Mouse (Mus musculus) G1E-ER4 (cell line): ENCODE data around the gene Baiap3. TPM values are rescaled to one million over a fixed set of nuclear protein-coding genes. Genes with fewer than 3 reads are reported as not detected.

Experiments used
- GATA1 ChIP-seq: IDR thresholded peaks from one replicate; pipeline ENCODE4 v1.8.0; 2012; ENCODE audit warnings: low read length, inconsistent platforms
- polyA plus RNA-seq: library from polyadenylated mRNA; stranded (reverse); fragments of >175 nt; gene quantifications from 2 replicates; pipeline ENCODE4 v1.2.3, GENCODE M21; 2012

Baiap3 gene
- polyA plus RNA-seq, result 0.09 TPM in 1 of 2 replicates, not detected in the other

DNA sequence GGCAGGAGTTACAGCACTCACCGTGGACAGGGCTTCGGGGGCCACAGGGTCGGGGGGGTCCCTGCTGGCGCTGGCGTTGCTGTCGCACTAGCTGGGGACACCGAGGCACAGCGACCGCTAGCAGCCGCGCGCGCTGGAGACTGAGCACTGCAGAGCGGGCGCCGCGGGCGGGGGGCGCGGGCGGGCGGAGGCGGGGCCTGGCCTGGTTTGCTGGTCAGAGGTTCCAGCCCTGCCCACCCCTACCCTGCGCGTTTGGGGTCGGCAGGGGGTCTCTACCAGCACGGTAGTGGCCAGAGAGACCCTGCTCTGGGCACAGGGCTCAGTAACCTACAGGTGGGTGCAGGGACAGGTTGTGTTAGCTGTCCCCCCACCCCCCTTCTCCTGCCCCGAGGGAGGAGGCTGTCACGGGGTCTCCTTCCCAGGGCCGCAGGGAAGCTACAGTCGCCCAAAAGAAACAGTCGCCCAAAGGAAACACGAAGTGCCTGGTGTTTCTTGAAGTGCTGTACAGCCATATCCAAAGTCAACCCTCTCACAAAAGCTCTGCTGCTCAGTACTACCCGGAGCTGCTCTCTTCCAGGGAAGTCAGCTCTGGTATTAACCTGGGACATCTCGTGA, at the start of gene Baiap3:
Baiap3 (minus strand) TSS at position 225 of the 615 bp plus-strand sequence.
- TF ChIP-seq GATA1, result no peak

DNA sequence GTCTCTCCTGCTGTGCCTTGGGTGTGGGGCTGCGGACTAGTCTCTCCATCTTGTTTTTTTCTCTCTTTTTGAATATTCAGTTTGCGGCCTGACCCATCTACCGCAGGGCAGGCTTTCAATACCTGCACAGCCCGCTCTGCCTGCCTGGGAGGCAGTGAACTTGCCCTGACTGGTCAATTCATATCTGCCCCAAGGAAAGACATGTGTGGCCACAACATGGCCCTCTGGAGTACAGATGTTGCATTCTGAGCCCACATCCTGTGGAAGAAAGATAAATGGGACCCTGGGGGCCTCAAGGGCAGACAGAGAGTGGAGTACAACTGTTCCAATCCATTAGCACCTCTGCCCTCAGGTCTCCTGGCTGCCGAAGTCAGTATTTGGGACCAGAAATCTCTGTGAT, 41.9 kb upstream of the Baiap3 start, which contains the start of gene Prss34:
Prss34 (plus strand) TSS at position 301 of the 400 bp plus-strand sequence.
- TF ChIP-seq GATA1, result no peak

DNA sequence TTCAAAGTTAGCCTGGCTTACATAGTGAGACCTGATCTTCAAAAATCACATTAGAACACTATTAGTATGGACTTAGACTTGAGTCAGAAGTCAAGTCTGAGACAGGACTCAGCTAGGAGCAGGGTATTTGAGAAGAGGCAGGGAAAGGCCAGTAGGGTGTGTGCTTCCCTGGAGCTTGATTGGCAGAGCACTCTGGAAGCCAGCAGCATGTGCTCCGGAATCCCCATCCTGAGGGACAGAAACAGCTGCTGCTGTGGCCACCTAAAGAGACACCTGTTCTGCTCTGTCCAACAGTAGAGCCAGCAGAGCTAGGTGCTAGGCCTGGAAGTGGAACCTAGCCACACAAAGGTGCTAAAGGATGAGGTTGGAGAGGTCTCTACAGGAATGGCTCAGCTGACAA, 37.9 kb upstream of the Baiap3 start:
- no peak for TF ChIP-seq GATA1

DNA sequence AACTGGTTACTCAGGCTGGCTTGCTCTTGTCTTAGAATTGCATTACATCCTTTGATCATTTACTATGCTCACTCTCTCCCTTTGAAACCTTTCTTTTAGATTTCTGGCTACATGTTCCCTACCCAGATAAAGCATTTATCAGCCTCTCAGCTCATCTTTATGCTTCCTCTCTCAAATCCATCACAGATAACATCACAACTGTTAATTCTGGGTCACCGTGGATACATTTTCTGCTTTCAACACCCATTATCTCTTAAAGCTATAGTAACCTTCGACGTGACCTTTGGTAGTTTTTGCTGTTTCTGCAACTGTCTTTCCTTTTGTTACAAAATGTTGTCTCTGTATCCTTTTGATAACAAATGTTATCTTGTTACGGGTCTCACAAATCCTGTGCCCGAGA, 37.3 kb upstream of the Baiap3 start:
- peak; percentile 96 for TF ChIP-seq GATA1

DNA sequence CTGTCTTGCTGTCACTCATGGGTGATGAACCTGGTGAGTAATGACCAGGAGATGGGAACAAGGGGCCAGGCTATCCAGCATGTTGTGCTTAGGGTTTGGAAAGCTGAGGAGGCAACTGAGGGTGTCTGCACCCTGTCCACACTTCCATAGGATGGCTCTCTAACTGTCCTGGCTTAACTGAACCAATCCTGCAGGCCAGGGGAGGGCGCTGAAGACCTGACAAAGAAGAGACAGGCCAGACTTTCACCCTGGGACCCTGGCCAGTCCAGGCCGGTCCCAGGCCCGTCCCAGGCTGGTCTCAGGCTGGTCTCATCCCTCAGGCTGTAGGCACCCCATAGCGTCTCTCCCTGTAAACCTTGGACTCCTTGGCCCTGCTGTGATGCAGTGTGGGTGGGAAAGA, 34.2 kb upstream of the Baiap3 start:
- no peak for TF ChIP-seq GATA1

DNA sequence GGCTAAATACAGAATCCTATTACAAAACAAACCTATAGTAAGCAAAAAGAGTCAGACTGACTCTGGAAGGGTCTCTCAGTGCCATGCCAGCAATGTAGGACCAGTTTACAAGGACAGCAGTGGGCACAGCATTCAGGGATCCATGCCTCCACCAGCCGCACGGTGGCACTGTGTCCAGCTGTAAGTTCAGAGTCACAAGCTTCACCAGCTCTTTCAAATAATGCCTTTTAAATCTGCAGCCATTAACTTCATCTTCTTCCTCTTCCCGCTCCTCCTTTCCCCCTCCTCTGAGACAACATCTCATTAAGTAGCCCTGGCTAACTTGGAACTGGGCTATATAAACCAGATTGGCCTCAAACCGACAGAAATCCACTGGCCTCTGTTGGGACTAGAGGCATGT, 32.7 kb upstream of the Baiap3 start:
- no peak for TF ChIP-seq GATA1

DNA sequence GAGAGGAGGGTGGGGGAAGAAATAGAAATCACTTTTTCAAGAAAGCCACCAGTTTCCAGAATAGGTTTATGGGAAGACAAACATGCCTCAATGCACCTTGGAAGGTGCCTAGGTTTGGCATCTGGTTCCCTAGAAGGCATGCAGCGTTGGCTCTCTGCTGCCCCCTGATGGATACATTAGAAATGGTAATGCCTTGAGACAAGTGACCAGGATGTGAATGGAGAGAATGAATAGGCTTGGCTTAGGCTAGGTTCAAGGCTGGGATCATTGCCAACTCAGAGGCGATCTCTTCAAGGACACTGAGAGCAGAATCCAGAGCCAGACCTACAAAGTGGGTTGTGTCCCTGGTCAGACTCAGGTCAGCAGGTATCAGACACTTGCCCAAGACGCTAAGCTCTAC, 28.9 kb upstream of the Baiap3 start:
- TF ChIP-seq GATA1, result no peak

DNA sequence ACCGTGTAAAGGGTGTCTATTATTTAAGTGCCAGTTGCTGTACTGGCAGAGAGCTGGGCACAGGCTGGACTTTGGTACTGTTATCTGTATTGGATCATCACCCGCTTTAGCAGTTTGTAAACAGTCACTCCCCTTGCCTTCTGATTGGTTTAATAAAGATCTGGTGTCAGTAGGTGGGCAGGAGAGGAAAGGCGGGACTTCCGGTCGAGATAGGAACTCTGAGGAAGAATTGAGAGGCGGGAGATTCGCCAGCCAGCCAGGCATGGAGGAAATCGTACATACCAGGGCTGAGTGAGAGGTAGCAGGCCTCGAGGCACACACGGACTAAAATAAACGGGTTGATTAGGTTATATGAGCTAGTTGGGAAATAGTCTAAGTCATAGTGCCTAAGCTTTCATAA, 26.0 kb upstream of the Baiap3 start:
- peak; percentile 20 for TF ChIP-seq GATA1

DNA sequence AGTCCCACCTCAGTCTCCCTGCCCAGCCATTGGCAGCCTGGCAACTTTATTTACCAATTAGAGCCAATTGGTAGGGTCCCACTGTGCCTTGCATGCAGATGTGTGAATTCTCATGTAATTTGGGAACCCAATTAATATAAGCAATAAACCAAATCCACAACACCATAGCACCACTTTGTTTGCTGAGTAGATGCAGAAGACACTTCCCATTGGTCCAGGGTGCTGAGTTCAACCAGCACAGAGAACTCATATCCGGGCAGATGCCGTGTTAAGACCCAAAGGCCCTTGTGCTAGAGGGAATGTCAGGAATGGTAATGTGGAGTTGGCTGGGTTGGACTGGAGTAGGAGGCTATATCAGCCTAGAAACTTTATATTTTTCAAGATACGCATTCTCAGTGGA, 19.7 kb upstream of the Baiap3 start:
- TF ChIP-seq GATA1, result no peak

DNA sequence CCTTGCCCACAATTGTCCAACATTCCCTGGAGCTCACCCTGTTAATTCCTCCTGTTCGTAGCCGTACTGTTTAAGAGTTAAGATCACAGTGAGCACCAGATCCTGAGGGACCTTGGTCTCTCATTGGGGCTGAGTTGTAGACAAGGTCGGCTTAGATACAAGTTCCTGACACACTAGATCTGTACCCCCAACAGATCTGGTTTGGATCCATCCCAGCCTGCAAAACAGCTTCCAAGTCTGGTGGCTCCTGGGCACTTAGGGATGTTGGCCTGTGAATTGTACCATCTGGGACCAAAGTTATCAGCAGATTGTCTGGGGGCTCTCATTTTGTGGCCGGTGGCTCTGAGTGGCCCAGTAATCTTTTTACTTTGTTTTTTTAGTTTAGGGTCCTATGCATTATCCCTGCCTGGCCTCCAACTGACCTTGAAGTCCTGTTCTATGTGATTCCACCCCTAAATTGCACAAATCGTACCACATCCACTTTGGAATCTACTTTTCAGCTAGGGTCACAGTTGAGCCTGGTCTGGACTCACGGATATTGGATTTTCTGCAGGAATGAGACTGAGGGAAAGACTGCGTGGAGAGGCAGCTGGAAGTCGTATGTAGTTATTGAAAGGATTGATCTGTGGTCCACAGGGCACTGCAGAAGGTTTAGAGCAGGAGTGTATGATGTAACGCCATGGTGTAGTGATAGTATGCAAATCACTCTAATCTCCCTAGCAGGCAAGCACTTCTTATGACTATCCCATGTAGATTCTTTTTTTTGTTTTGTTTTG, 18.6 kb upstream of the Baiap3 start, which contains the start of gene Ube2i:
Ube2i (minus strand) TSS at position 52 of the 776 bp plus-strand sequence.
- TF ChIP-seq GATA1, result no peak

DNA sequence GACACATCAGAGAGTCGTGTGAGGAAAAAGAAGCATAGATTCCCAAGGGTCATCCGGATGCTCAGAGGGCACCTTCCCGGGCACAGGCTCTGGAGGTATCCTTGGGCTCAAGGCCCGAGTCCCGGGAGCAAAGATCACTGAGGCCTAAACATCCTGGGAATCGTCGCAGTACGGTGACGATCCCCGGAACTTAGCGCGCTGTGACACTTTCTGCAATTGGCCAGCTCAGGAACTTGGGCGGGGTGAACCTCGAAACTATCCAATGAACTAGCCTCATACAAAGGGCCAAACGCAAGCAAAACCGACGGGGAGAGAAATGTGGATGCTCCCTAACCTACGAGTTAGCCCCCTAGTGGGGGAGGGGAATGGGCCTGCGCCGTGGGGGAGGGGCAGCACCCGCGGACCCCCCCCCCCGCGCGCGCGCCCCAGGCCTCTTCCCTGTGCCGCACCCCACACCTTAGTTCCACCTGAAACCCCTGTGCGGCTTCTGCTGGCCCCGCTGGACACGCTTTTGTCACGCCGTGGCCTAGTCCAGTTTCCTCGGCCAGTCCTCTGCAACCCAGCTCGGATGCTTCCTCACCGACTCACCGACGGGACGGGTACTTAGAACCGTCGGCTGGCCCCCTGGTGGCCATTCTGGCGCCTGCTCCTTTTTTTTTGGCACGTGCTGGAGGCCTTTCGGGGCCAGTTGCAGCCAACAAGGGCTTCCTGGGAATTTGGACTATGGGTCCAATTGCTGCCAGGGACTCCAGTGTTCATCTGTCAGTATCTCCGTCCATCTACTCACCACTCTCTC, 17.7 kb upstream of the Baiap3 start:
- no peak for TF ChIP-seq GATA1

DNA sequence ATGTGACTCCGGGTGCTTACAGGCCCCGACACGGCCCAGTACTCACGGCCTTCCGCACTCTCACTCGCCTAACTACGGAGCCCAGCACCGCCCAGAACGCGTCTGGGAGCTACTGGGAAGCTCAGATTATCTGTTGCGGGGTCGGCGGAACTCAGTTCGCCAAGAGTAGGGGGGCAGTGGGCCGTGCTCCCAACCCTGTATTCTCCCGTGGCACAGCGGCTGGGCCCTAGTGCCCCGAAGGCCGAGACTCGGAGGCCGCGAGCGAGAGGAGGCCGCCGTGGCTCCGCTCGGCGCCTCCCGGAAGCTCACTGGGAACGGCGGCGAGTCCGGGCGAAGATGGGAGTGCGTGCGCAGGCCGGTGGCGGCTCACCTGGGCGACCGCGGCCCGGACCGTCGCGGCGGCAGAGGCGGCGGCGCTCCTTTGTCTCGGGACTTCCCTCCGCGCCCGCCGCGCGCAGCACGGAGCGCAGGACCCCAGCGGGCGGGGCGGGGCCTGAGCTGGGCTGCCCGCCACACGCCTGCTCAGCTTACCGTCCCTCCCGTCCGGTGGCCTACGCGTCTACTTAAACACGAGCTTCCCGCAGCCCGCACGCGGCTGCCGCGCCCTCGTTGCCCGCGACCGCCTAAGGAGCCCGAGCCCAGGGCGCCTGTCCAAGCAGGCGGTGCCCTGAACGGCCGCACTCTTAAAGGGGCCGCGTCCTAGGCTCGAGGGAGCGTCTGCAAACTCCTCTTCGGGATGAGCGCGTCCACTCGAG, 17.0 kb upstream of the Baiap3 start:
- no peak for TF ChIP-seq GATA1

DNA sequence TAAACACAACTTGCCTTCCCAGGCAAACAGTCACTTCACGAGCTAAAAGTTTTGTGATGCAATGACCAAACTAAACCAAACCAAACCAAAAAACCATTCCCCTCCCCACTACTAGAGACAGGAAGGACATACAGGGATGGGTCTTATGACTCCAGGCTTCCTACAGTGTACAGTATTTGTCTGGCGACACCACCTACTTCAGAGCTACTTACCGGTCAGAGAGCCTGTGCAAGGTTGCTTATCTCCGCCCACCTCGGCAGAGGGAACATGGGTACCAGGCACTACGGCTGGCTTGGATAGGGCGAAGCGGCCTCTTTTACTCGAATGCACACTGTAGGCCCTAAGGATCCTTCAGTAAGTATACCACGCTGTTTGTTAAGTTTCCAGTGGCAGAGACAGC, 16.2 kb upstream of the Baiap3 start:
- no peak for TF ChIP-seq GATA1

DNA sequence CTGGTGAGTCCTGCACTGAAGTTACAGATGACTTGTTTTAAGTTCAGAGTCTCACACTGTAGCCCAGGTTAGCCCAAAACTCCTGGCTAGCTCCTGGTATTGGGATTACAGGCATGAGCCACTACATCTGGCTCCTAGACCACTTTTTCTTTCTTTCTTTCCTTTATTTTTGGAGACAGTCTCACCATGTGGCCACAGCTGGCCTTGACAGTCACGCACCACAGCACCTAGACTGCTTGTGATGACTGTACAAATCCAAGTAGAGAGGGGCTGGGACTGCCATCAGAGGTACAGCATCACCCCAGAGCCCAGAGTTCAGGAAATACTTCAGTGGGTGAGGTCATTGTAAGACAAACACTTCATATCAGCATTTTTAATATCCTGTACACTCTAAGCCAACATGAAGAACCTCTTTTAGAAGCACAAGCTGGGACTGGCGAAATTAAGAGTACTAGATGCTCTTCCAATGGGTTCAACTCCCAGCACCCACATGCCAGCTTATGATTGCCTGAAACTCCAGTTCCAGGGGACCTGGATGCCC, 14.7 kb upstream of the Baiap3 start:
- TF ChIP-seq GATA1, result no peak

DNA sequence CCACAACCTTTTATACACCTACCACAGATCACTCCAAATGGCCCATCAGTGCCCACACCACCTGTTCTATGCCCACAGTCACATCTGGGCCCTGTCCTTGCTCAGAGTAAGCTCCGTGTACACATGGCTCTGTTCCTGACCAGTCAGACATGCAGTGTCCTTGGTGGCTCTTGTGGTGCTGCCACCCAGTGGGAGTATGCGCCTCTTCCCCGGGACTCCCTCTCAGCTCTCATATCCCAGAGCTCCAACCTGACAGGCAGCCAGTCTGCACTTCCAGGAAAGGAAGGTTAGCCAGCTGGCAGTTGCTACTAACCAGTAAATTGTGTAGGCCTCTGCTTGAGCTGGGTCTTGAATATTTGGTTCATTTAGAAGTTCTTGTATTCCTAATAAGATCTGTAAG, 8.3 kb upstream of the Baiap3 start:
- TF ChIP-seq GATA1, result no peak
